Mouse (Mus musculus): Measurements from ENCODE around the gene Ckmt1. TPM values are rescaled to one million over a fixed set of nuclear protein-coding genes. Genes with fewer than 3 reads are reported as not detected.

The Ckmt1 gene
- polyA plus RNA-seq, 1 experiment = not detected

DNA sequence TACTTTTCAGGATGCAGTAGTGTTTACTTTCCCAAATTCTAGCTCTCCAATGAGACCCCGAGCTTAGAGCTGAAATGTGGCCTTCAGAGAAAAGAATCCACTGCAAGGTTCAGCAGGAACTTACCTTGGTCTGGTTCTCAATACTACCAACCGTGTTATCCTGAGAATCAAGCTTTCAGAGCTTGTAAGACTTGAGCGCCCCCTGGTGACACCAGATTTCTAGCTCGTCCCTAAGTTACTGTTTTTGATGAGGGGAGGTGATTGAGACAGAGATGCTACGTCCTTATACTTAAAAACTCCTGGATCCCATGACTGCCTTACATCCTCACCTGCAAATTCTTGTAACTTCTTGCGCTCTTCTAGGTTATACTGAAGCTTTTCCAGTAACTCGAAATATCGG, 39.1 kb downstream of the Ckmt1 start:
- Histone ChIP-seq H3K4me1 (ENCODE audit: control insufficient read depth, insufficient read depth, low read length) (no peaks in the 10 kb centered on the region), H3K4me3 (ENCODE audit: insufficient read depth, low read length) (no peak overlapping the region), H3K27ac (ENCODE audit: insufficient read depth, low read length) (no peak overlapping the region)
- TF ChIP-seq CTCF (IDR thresholded peaks at IDR 0.05; ENCODE audit: borderline replicate concordance, insufficient read depth, low read length) (no peak), POLR2A (IDR thresholded peaks at IDR 0.05; ENCODE audit: low read depth, low read length) (no peak)

DNA sequence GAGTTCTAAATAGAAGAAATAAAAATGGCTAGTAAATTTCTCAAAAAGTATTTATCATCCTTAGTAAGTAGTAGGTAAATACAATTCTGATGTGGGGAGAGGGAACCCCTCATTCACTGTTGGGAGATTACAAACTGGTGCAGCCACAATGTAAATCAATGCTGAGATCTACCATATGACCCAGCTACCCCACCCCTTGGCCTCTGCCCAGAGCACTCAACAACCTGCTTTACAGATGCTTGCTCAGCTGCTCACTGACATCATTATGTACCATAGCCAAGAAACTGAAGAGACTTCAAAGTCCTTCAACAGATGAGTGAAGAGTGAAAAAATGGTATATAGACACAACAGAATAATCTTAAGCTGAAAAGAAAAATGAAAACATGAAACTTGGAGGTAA, 45.8 kb downstream of the Ckmt1 start:
- Histone ChIP-seq H3K27ac (ENCODE audit: insufficient read depth, low read length) (no peak overlapping the region), H3K4me3 (ENCODE audit: insufficient read depth, low read length) (no peak overlapping the region), H3K4me1 (ENCODE audit: control insufficient read depth, insufficient read depth, low read length) (no peaks in the 10 kb centered on the region)
- TF ChIP-seq CTCF (IDR thresholded peaks at IDR 0.05; ENCODE audit: borderline replicate concordance, insufficient read depth, low read length) (no peak), POLR2A (IDR thresholded peaks at IDR 0.05; ENCODE audit: low read depth, low read length) (no peak)

DNA sequence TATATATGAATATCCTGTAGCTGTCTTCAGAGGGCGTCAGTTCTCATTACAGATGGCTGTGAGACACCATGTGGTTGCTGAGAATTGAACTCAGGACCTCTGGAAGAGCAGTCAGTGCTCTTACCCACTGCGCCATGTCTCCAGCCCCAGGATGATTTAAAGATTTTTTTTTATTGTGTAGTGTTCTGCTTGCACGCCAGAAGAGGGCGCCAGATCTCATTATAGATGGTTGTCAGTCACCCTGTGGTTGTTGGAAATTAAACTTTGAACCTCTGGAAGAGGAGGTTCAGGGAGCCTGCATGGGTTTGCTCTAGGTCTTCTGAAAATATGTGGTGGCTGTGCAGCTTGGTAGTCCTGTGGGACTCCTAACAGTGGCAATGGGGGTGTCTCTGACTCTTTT, 50.6 kb downstream of the Ckmt1 start:
- no peak overlapping the region for H3K27ac ChIP-seq (ENCODE audit: insufficient read depth, low read length)
- no peak for TF ChIP-seq POLR2A (IDR thresholded peaks at IDR 0.05; ENCODE audit: low read depth, low read length)
- no peak for TF ChIP-seq CTCF (IDR thresholded peaks at IDR 0.05; ENCODE audit: borderline replicate concordance, insufficient read depth, low read length)
- H3K4me3 ChIP-seq (ENCODE audit: insufficient read depth, low read length) = no peak overlapping the region
- no peaks in the 10 kb centered on the region for H3K4me1 ChIP-seq (ENCODE audit: control insufficient read depth, insufficient read depth, low read length)

DNA sequence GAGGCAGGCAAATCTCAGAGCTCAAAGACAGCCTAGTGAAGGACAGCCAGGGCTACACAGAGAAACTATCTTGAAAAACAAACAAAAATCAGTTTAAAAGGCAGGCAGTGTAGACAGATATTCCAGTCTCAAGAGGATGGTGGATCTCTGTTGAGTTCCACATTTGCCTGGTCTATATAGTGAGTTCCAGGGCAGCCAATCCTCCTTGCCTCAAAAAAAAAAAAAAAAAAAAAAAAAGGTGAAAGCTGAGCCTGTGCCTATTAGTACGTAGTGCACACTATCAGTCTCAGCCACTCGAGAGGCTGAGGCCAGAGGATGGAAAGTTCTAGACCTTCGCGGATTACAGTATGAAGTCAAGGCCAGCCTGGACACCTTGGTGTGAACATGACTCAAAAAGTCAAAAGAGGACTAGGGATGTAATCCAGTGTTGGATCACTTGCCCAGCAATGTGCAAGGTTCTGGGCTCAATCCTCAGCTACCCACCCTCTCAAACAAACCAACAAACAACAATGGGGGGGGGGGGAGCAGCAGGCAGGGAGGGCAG, 55.4 kb downstream of the Ckmt1 start:
- H3K4me3 ChIP-seq (ENCODE audit: insufficient read depth, low read length) = peak overlapping the region; percentile 51
- peak overlapping the region; percentile 85 for H3K27ac ChIP-seq (ENCODE audit: insufficient read depth, low read length)
- peaks cover 4% of the 10 kb centered on the region for H3K4me1 ChIP-seq (ENCODE audit: control insufficient read depth, insufficient read depth, low read length)
- TF ChIP-seq POLR2A (IDR thresholded peaks at IDR 0.05; ENCODE audit: low read depth, low read length) = no peak; the same call in 1 of the 2 replicates

Other genes starting within 250 kb of the Ckmt1 start
- gene Tgm7, start 247.9 kb upstream of the Ckmt1 start, polyA plus RNA-seq (2011; ENCODE audit: insufficient read length, low read depth, missing spikeins) = not detected in 2 replicates
- gene Adal, start 217.3 kb upstream of the Ckmt1 start, polyA plus RNA-seq (2011; ENCODE audit: insufficient read length, low read depth, missing spikeins) = 7.2 and 10.0 TPM in 2 replicates
- 4.4 and 5.5 TPM in 2 replicates for gene Lcmt2, start 217.1 kb upstream of the Ckmt1 start, polyA plus RNA-seq (2011; ENCODE audit: insufficient read length, low read depth, missing spikeins)
- 41.5 and 48.2 TPM in 2 replicates for gene Tubgcp4, start 187.1 kb upstream of the Ckmt1 start, polyA plus RNA-seq (2011; ENCODE audit: insufficient read length, low read depth, missing spikeins)
- gene Zscan29, start 186.6 kb upstream of the Ckmt1 start, polyA plus RNA-seq (2011; ENCODE audit: insufficient read length, low read depth, missing spikeins) = 10.3 and 10.8 TPM in 2 replicates
- gene Trp53bp1, start 86.3 kb upstream of the Ckmt1 start, polyA plus RNA-seq (2011; ENCODE audit: insufficient read length, low read depth, missing spikeins) = 54.5 and 61.5 TPM in 2 replicates
- gene Map1a, start 68.1 kb upstream of the Ckmt1 start, polyA plus RNA-seq (2011; ENCODE audit: insufficient read length, low read depth, missing spikeins) = 61.1 and 75.0 TPM in 2 replicates
- 8.4 and 9.0 TPM in 2 replicates for gene Ppip5k1, start 2.3 kb upstream of the Ckmt1 start, polyA plus RNA-seq (2011; ENCODE audit: insufficient read length, low read depth, missing spikeins)
- gene Strc, start 29.5 kb downstream of the Ckmt1 start, polyA plus RNA-seq (2011; ENCODE audit: insufficient read length, low read depth, missing spikeins) = not detected in 2 replicates
- gene Pdia3, start 56.1 kb downstream of the Ckmt1 start, polyA plus RNA-seq (2011; ENCODE audit: insufficient read length, low read depth, missing spikeins) = 1,111 and 1,129 TPM in 2 replicates
- gene Catsper2, start 56.1 kb downstream of the Ckmt1 start, polyA plus RNA-seq (2011; ENCODE audit: insufficient read length, low read depth, missing spikeins) = 1.5 and 2.8 TPM in 2 replicates
- gene Ell3, start 86.6 kb downstream of the Ckmt1 start, polyA plus RNA-seq (2011; ENCODE audit: insufficient read length, low read depth, missing spikeins) = not detected in 2 replicates
- gene Serf2, start 91.5 kb downstream of the Ckmt1 start, polyA plus RNA-seq (2011; ENCODE audit: insufficient read length, low read depth, missing spikeins) = 553 and 625 TPM in 2 replicates
- 80.6 and 86.4 TPM in 2 replicates for gene Hypk, start 95.6 kb downstream of the Ckmt1 start, polyA plus RNA-seq (2011; ENCODE audit: insufficient read length, low read depth, missing spikeins)
- gene Serinc4, start 99.1 kb downstream of the Ckmt1 start, polyA plus RNA-seq (2011; ENCODE audit: insufficient read length, low read depth, missing spikeins) = 0.63 TPM in 1 of 2 replicates, not detected in the other
- gene Mfap1b, start 116.4 kb downstream of the Ckmt1 start, polyA plus RNA-seq (2011; ENCODE audit: insufficient read length, low read depth, missing spikeins) = 24.7 and 28.7 TPM in 2 replicates
- 27.8 and 31.9 TPM in 2 replicates for gene Mfap1a, start 149.0 kb downstream of the Ckmt1 start, polyA plus RNA-seq (2011; ENCODE audit: insufficient read length, low read depth, missing spikeins)
- gene Wdr76, start 149.0 kb downstream of the Ckmt1 start, polyA plus RNA-seq (2011; ENCODE audit: insufficient read length, low read depth, missing spikeins) = 6.6 and 8.6 TPM in 2 replicates

Data from embryonic fibroblast, embryonic 13.5 days (primary cell).